ENCODE assay signal across 8 mouse cellular contexts in the genomic region with DNA sequence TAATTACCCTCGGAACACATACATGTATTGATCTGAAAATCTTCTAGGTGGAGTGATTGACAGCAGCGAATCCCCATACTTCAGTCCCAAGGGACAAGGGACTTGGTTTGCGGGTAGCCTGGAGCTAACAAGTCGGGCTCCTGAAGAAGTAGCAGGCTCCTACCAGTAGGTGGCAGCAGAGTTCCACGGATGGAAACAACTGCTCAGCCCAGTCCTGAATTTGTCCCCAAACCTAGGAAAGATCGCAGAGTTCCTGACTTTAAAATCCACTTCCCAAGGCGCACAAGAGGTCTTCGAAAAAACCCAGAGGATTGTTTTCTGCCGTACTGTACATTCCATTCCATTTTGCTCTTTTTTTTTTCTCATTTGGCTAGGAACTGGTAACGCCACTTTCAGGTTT.
DNase-seq lines count a peak whose midpoint lies in the region; ATAC-seq lines count a peak whose summit lies in the region.

No protein-coding gene starts in this region.

- no peak overlapping the region for H3K27ac ChIP-seq in hindbrain, embryonic 16.5 days (ENCODE audit: low read depth, low read length)

- H3K4me3 ChIP-seq in hindbrain, embryonic 16.5 days (ENCODE audit: low read length): peak overlapping the region; percentile 28

- H3K36me3 ChIP-seq in hindbrain, embryonic 16.5 days (ENCODE audit: control insufficient read depth, insufficient read depth, low read length): no peaks in the 10 kb centered on the region

- DNase-seq in R1 (ENCODE audit: low read depth, low spot score): peak; percentile 80
- DNase-seq in cerebellum, postnatal 25 days: peak; percentile 87 to 89
- peak; percentile 82 for DNase-seq in gastrocnemius, adult 18-20 months (ENCODE audit: low spot score)
- DNase-seq in left cerebral cortex, adult 11 months (ENCODE audit: low spot score): peak; percentile 70
- peak; percentile 88 for DNase-seq in lung, postnatal 36 days
- DNase-seq in retina, postnatal 7 days (ENCODE audit: low read depth, low spot score): peak; percentile 75
- DNase-seq in urinary bladder, adult 18-20 months (ENCODE audit: low spot score in 2 of 2): peak; percentile 68 to 71

- ATAC-seq in hindbrain, embryonic 16.5 days: peak; percentile 87

- H3K9ac ChIP-seq in hindbrain, embryonic 16.5 days (ENCODE audit: low read depth, low read length): no peak overlapping the region; the same call in 1 of the 2 replicates

- H3K4me2 ChIP-seq in hindbrain, embryonic 16.5 days (ENCODE audit: low read length): peak overlapping the region; percentile 59

- WGBS in hindbrain, embryonic 16.5 days: 15% methylated on average over 10 of the region's 10 CpGs

- H3K4me1 ChIP-seq in hindbrain, embryonic 16.5 days (ENCODE audit: control insufficient read depth, insufficient read depth, low read depth, low read length): no peaks in the 10 kb centered on the region

- H3K27me3 ChIP-seq in hindbrain, embryonic 16.5 days (replicated peaks; ENCODE audit: control insufficient read depth, insufficient read depth, low read length): peaks cover 6% of the 10 kb centered on the region; the same call in 1 of the 2 replicates

- H3K9me3 ChIP-seq in hindbrain, embryonic 16.5 days (ENCODE audit: control insufficient read depth, low read length): no peaks in the 10 kb centered on the region
